Mouse (Mus musculus) left cerebral cortex, postnatal 10 days (tissue): ENCODE measurements around the gene Fbxl13. TPM values are rescaled to one million over a fixed set of nuclear protein-coding genes. Genes with fewer than 3 reads are reported as not detected.
A peak's percentile ranks its signal among the peaks of the same experiment; 100 is the strongest.
"Not testable (repeated sequence)": the region's sequence is repeated elsewhere in the genome, so short reads cannot be mapped to it uniquely, and the experiment has no call there.

Experiments used
- DNase-seq, 2 experiments: peaks; one replicate each; pipeline ENCODE4 v3.0.0; 2021 to 2022; ENCODE audit warnings: low spot score in 2 of 2, mixed read lengths in 1 of 2; ENCODE audit errors: extremely low spot score in 1 of 2
- intact Hi-C: fragments of 180-260 bp; cut with DNase I; formaldehyde crosslinking; loops from one replicate; pipeline ENCODE4 v1.15.1; 2025
- total RNA-seq, 2 experiments: library from RNA; stranded (reverse); gene quantifications; 2 replicates each; pipeline ENCODE4 v1.2.3; 2021

The Fbxl13 gene
- total RNA-seq, 2 experiments from 2014 or later, result 0.24 to 0.36 TPM

DNA sequence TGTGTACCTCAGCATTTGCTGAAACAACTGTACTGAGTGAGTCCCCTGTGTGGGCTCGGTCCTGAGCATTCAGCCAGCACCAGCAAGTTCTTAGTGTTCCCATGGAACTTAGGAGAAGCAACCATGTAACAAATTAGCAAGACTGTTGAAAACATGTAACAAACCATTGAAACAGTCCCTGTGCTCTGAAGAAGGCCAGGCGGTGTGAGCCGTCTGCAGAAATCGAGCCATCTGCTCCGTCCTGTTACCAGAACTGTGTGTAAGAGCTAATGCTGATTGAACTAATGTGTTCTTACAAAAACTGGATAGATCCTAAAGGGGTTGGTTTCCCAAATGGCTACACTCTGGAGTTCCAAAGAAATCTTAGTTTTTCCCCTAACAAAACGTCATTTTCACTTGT, 15.4 kb upstream of the Fbxl13 start:
- intact Hi-C loops, result loop anchor here (1.0 kb wide), 1 partner anchor 40 kb away; the partner anchor contains the start of gene Napepld
- no peak for DNase-seq

DNA sequence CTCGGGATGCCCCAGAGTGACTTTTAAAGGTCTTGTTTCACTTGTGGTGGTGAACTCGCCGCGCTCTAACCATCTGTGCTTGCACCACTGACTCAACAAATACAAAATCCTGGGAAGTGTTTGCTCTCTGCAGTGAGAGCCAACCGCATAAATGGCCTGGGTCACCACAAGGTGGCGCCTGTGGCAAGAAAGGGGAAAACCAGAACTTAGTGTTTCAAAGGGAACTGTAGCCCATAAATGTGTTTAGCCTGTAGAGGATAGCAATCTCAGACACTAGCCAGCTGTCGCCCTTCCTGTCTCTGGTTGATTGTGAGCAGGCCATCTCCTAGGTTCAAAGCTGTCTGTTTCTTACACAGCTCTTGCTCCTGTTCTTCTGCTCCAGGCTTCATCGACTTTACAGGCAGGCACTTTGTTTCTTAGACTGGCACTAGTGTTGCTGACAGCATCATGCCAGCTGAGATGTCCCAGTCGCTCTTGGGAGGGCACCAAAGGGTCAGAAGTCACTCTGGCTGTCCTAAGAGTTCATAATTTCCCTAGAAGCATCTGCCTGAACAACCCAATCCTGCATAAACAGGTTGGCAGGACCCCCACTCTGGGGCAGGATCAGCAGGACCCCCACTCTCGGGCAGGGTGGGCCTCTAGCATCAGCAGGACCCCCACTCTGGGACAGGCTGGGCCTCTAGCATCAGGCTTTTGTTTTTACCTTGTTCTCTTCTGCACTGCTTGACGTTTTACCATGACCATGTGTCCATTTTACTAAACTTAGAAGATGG, 13.4 kb upstream of the Fbxl13 start:
- peak; percentile 61 to 88 for DNase-seq
- intact Hi-C loops, result loop anchor here (5.0 to 10.0 kb wide), 2 partner anchors 78 to 856 kb away; partner anchors contain the start of gene Pmpcb

DNA sequence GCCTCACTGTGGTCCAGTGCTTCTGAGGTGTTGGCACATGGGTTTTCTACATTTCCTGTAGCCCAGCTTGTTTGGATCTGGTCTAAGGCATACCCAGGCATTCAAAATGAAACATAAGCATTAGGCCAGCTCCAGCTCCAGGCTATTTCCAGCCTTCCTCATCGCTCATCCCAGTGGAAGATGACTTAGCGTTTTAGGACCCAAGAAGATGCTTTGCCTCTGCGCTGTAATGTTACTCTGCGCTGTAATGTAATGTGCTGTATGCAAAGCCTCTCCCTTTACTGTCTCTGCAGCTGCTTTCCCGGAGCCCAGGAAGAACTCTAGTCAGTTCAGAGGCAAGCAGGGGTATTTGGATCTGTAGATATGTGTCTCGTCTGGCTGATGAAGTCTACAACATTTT, 12.6 kb upstream of the Fbxl13 start:
- DNase-seq, result no peak
- intact Hi-C loops, result loop anchor here (5.0 to 10.0 kb wide), 2 partner anchors 79 to 857 kb away; partner anchors contain the start of gene Pmpcb

DNA sequence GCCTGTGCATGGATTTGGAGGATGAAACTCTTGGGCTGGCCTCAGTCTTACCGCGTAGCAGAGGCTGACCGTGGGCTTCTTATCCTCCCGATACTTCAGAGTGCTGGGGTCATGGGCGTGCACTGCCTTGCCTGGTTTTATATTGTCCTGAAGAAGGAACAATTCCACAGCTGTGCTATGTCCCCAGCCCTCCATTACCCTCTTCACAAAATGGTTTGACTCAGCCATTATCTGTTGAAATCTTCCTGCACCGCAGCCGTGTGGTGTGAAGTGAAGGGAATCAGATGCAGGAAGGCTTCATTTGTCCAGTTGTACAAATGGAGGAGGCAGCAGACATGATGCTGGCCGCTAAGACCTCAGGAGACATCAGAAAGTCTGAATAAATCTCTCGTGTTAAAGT, 11.5 kb upstream of the Fbxl13 start:
- intact Hi-C loops, result loop anchor here (5.0 to 10.0 kb wide), 2 partner anchors 80 to 858 kb away; partner anchors contain the start of gene Pmpcb
- no peak for DNase-seq

DNA sequence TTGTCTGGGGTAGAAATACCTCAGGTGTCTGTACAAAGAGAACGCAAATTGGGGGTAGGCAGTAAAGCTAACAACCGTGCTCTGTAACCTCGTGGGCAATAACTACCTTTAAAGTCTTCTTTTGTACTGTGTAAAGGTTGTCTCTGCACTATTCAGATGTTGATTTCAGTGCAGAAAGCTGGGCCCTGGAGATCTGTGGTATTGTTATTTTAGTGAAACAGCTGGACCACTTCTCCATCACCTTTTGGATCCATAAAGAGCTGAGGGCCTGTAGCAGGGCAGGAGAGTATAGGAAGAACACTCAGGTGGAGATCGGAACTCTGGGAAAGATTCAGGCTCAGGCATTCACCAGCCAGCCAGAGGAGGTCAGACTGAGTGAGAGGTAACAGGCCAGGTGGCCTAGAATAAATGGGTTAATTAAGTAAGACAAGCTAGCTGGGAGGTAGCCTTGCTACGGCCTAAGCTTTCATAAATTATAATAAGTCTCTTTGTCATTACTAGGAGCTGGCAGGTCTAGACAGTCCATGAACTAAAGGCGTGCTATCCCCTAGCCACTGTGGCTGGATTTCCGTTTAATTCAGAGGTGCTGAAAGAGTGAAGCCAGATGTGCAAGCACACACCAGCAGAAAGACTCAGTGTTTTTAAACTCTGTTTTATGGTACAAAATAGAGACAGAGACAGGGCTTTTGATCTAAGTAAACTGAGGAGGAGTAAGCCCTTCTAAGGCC, 6.6 kb upstream of the Fbxl13 start:
- intact Hi-C loops, result loop anchor here (10.0 kb wide), 1 partner anchor 863 kb away; no protein-coding TSS in a partner anchor

DNA sequence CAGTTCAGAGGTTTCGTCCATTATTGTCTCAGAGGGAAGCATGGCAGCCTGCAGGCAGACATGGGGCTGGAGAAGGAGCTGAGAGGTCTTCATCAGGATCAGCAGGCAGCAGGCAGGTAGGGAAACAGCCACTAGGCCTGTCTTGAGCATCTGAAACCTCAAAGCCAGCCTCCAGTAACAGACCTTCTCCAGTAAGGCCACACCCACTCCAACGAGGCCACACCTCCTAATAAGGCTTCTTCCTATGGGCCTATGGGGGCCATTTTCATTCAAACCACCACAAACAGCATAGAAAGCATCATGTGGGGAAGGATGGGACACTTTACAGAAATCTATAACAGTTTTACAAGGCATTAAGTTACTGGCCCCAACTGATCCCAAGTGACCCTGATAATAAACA, 5.3 kb upstream of the Fbxl13 start:
- DNase-seq, result no peak
- intact Hi-C loops, result loop anchor here (10.0 kb wide), 1 partner anchor 864 kb away; no protein-coding TSS in a partner anchor

More for the DNA sequence above, 6.6 kb upstream of the Fbxl13 start:
- DNase-seq, result no peak

DNA sequence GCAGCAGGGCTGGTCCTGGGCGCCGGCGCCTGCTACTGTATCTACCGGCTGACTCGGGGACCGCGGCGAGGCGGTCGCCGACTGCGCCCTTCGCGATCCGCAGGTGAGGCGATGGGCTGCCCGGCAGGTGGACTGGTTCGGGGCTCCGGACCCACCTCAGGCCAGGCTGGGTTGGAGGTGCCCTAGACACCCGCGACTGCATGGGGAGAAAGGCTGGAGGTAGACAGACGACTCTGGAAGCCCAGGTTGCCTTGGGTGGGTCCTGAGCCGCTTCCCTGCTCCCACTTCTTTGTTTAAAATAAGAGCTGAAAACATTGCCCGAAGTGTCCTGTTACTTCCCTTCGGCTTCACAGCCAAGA, 678 bp upstream of the Fbxl13 start:
- intact Hi-C loops, result no loop called here
- no peak for DNase-seq

DNA sequence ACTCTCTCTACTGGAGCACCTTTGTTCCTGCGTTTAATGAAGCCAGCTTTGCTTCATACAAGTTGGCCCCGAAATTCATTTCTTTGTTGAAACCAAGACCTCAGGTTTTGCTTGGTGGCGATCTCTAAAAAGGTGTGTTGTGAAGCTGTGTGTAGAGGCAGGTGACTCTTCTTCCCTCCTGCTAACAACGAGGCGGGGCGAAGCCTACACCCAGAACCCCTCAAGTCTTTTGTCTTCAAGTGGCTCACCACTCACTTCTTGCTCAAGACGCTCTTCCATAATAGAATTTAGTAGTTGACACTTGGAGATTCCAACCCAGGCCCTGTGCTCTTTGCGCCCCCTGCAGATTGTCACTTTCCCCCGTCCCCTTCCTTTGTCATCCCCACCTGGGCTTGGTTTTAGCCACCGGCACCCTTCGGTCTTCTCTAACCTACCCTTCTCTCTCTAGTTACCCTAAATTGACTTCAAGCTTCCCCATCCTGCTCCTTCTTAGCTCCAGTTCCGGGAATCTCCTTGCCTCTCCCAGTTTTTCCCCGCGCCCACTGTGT, 469 bp downstream of the Fbxl13 start:
- no peak for DNase-seq
- intact Hi-C loops, result loop anchor here (5.0 kb wide), 1 partner anchor 383 kb away; no protein-coding TSS in a partner anchor

DNA sequence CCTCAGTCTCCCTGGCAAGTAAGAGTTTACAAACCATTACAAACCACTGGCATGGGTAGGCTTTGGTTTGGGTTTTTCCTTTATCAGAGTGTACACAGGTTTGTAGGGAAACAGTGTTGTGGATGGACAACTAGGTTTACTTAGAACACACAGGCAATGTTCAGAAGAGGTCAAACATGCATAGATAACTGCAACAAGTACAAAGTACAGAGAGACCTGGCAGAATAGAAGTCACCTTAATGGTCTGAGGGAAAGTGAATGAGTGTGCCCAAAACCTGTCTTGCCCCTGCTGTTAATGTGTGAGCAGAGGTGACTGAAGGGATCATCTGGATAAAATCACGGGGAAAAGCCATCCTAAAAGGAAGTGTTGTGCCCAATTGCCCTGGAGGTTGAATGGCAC, 1.8 kb downstream of the Fbxl13 start:
- DNase-seq, result no peak
- intact Hi-C loops, result loop anchor here (5.0 kb wide), 1 partner anchor 381 kb away; no protein-coding TSS in a partner anchor

DNA sequence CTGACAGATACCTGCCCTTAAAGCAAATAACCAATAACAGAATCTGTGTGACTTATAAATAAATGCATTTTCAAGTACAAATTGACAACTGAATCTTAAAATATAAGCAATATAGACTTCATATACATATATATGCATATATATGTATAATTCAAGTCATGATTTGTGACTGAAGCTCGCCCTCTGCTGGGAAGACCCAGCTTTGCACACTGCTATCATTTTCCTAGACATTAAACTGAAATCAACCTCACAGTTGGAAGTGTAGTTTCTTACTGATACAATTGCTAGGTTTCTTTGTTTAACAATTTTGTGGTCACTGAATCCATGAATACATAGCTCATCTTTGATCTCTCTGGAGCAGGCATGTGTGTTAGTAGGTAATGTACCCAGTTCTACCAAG, 4.5 kb downstream of the Fbxl13 start:
- DNase-seq, result peak; percentile 46 to 67
- intact Hi-C loops, result loop anchor here (1.0 to 5.0 kb wide), 2 partner anchors 207 to 379 kb away; no protein-coding TSS in a partner anchor

DNA sequence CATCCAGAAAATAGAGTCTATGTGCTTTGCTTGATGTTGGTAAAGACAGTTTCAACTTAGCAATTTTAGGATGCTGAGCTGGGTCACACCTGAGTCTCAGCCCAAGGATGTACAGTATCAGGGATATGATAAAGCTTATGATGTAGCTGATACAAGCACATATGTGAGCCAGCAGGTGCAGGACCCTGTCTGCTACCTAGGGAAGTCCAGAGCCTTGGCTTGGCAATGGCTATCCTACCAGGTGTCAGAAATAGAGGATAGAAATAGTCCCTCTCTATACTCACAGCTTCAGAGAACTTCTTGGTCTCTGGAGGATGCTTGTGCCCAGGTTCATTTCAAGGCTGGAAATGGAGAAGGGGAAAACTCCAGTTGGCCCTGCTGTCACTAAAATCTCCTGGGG, 19.5 kb downstream of the Fbxl13 start:
- DNase-seq, result no peak
- intact Hi-C loops, result no loop called here

DNA sequence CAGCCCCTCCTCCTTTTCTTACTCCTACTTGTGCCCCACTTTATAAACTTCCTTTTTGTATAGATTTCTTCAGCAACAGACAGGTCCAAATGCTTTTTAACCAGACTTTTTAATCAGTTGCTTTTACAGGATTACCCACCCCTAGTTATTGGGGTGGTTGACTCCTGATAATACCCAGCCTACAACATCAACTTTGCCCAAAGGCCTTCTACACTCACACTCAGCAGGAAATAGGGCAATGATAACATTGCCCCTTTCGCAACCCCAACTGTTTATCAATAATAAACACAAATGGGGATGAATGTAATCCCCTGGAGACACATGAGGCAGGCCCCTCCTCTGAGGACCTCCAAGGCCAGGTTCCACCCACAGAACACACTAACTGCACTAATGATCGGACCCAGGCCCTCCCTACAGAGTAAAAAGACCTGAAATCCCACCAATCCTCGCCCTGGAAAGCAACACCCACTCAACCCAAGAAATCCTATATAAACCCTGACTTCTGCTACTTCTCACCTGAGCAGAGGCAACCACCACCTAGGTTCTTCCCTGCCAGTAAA, 28.9 kb downstream of the Fbxl13 start:
- intact Hi-C loops, result no loop called here

DNA sequence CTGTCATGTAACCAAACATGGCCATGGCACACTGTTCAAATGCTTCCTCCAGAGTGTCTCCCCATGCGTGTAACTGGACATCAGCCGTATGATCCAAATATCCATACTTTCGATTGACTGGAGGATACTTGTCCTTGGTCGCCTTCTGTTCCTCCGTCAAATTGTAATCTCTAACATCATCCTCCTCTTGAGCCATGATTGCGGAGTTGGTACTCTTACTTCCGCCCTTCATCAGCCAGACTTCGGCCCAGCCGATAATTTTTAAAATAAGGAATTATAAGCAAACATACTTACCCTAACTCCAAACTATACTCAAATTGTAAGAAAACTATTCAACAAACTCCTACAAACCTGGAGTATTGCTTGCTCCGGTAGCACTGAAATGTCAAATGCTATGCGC, 31.1 kb downstream of the Fbxl13 start:
- DNase-seq, intact Hi-C loops: not testable (repeated sequence)

More for the DNA sequence above, 28.9 kb downstream of the Fbxl13 start:
- DNase-seq, result no peak

DNA sequence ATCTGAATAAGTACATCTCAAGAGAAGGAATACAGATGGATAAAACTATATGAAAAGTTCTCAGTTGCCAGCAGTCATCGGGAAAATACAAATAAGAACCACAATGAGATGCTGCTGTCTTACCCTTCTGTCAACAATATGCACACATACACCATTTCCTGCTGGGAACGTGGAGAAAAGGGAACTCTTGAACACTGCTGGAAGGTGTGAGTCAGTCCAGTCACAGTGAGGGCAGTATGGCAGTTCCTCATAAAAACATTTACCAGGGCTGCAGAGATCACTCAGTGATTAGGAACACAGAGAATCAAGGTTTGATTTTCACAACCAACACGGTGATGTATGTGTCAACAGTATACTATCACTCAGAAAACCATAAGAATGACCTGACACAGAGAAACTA, 34.4 kb downstream of the Fbxl13 start:
- intact Hi-C loops, result no loop called here
- DNase-seq, result no peak

DNA sequence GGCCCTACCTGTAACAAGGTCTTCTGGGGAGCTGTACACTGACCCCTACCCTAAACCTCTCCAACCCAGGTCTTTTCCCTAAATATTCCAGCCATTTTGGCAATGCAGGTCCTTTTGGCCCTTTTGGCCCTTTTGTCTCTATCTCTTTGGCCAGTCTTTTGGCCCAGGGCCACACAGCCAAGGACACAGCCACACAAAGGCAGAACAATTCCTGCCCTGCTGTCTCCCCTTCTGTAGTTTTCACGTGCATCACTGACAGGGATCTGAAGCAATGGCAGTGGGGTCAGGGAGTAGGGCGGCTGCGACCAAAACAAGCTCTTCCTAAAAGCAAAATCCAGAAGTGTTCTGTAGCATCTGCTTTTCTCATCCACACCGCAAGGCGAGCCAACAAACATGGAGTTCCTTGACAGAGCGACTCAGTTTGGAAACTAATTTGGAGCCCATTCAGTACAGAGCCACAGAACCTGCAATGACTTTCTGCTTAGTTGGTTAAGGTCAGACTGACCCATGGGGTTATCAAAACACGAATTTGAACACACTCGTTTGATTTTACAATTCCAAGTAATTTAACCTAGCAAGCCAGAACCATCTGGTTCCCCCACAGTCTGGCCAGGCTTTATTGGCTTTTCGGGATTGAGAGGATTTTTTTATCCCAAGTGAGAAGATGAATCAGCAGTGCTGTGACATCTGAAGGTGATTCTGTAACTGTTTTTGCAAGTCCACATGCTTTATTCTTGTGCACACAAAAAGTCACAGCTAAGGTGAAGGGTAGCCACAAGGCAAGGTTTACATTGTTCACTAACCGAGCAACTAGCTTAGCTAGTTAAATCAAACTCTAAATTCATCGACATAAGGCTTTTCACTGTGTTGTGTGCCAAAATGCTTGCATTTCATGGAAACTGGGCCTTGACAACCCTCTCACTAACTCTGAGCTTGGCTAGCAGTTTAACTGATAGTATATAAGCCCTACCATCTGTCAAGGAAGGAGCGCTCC, 36.8 kb downstream of the Fbxl13 start:
- peak in 1 of 2 experiments; percentile 32 for DNase-seq
- intact Hi-C loops, result no loop called here

DNA sequence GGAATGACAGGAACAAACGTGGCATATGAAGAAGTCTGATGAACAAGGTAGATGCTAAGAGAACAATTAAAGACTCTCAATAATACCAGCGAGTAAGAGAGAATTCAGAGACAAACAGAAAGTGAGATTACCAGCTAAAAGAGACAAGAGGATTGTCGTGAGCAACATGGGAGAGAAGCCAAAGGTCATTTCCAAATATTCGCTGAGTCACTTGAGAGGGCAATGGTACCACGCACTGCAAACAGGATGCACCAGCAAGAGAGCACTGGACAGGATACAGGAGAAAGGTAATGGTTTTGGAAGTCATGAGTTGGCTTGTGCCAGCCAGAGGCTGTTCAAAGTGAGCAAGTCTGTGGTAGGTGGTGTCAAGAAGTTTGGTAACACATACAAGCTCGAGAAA, 39.5 kb downstream of the Fbxl13 start:
- no peak for DNase-seq
- intact Hi-C loops, result no loop called here

DNA sequence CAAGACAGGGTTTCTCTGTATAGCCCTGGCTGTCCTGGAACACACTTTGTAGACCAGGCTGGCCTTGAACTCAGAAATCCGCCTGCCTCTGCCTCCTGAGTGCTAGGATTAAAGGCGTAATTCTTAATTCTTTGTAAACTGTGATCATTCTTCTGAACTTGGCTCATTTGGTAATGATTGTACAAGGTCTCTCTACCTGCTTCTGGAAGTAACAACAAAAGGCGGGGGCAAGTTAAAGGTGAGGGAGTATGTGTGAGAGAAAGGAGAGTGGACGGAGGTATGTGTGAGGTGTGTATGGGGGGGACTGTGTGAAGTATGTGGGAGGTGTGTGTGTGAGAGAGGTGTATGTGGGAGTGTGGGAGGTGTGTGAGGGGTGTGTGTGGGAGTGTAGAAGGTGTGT, 45.5 kb downstream of the Fbxl13 start:
- DNase-seq, result no peak
- intact Hi-C loops, result no loop called here

DNA sequence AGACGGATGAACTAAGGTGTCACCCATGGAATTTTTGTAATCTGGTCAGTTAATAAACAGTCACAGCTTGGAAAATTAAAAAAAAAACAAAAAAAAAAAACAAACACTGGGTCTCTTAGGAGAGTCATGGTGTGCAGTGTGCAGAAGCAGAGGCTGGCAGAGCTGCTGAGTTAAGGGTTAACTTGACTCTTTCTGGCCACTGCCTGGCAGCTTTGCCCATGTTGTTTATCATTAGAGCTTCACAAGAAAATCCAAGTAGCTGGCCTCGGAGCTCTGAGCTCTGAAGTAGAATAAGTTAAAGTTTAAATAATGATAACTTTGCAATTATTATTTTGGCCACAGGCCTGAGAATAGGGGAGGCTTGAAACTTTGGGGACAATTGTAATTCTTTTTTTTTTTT, 45.9 kb downstream of the Fbxl13 start:
- DNase-seq, intact Hi-C loops: not testable (repeated sequence)
